ENCODE assay signal across 11 mouse cellular contexts in genomic region chr5:102777852-102778251, GRCm38 (mm10).
DNase-seq lines count a peak whose midpoint lies in the region; ATAC-seq lines count a peak whose summit lies in the region.
"Had no signal": no experiment of that assay in that cellular context is flagged by ENCODE, and none has a peak within 500 bp of the region (broad histone marks: within the 10 kb centered on the region; RNA-seq: fewer than 3 reads in every experiment).

No protein-coding gene starts in this region.

- H3K9me3 ChIP-seq in kidney, embryonic 15.5 days (replicated peaks): no peaks in the 10 kb centered on the region
- H3K9me3 ChIP-seq in heart, embryonic 16.5 days (replicated peaks; ENCODE audit: control insufficient read depth, low read length): no peaks in the 10 kb centered on the region
- no peaks in the 10 kb centered on the region for H3K9me3 ChIP-seq in liver, embryonic 12.5 days (replicated peaks)
- H3K9me3 ChIP-seq: hindbrain, embryonic 15.5 days had no signal

- peaks cover 36% of the 10 kb centered on the region for H3K4me1 ChIP-seq in kidney, embryonic 15.5 days
- H3K4me1 ChIP-seq in heart, embryonic 16.5 days (ENCODE audit: control insufficient read depth, insufficient read depth, low read length): peaks cover 14% of the 10 kb centered on the region
- H3K4me1 ChIP-seq in liver, embryonic 12.5 days: no peaks in the 10 kb centered on the region
- H3K4me1 ChIP-seq: hindbrain, embryonic 15.5 days had no signal

- no peak for ATAC-seq in kidney, embryonic 15.5 days (replicated peaks; ENCODE audit: low FRiP score)
- ATAC-seq in heart, embryonic 16.5 days (replicated peaks; ENCODE audit: extremely low read depth, insufficient read depth, low FRiP score): peak; percentile 74
- ATAC-seq in liver, embryonic 12.5 days: no peak

- H3K4me3 ChIP-seq in kidney, embryonic 15.5 days (replicated peaks): no peak overlapping the region
- H3K4me3 ChIP-seq in heart, embryonic 16.5 days (ENCODE audit: low read length): no peak overlapping the region
- H3K4me3 ChIP-seq in liver, embryonic 12.5 days: no peak overlapping the region
- H3K4me3 ChIP-seq: hindbrain, embryonic 15.5 days had no signal

- DNase-seq in kidney, adult 9 months: no peak
- peak; percentile 47 for DNase-seq in thymus, postnatal 0 days (ENCODE audit: low spot score)
- no peak for DNase-seq in thymus, postnatal 36 days
- DNase-seq in splenic B cell, adult 2 months (ENCODE audit: low read depth, low spot score): peak; percentile 69
- DNase-seq in cerebellum, postnatal 14 days: no peak
- DNase-seq: adrenal gland, postnatal 36 days had no signal

- 48% methylated on average over 9 of the region's 9 CpGs for WGBS in kidney, embryonic 15.5 days
- 40% methylated on average over 9 of the region's 9 CpGs for WGBS in heart, embryonic 16.5 days
- WGBS in liver, embryonic 12.5 days (ENCODE audit: insufficient replicate concordance): 17% methylated on average over 9 of the region's 9 CpGs

- no peak overlapping the region for H3K4me2 ChIP-seq in kidney, embryonic 15.5 days
- H3K4me2 ChIP-seq in heart, embryonic 16.5 days (ENCODE audit: low read depth, low read length): peak overlapping the region; percentile 27
- no peak overlapping the region for H3K4me2 ChIP-seq in liver, embryonic 12.5 days
- H3K4me2 ChIP-seq: hindbrain, embryonic 15.5 days had no signal

- no peaks in the 10 kb centered on the region for H3K27me3 ChIP-seq in kidney, embryonic 15.5 days
- H3K27me3 ChIP-seq in heart, embryonic 16.5 days (ENCODE audit: control insufficient read depth, insufficient read depth, low read length): no peaks in the 10 kb centered on the region
- no peaks in the 10 kb centered on the region for H3K27me3 ChIP-seq in splenic B cell, adult 2 months (ENCODE audit: control insufficient read depth, insufficient read depth, low read length, poor library complexity, severe bottlenecking)
- H3K27me3 ChIP-seq in liver, embryonic 12.5 days (replicated peaks): no peaks in the 10 kb centered on the region
- H3K27me3 ChIP-seq: hindbrain, embryonic 15.5 days had no signal

- peak overlapping the region; percentile 49 for H3K27ac ChIP-seq in kidney, embryonic 15.5 days
- peak overlapping the region; percentile 52 for H3K27ac ChIP-seq in heart, embryonic 16.5 days (ENCODE audit: low read length)
- H3K27ac ChIP-seq in liver, embryonic 12.5 days: no peak overlapping the region
- H3K27ac ChIP-seq: hindbrain, embryonic 15.5 days had no signal

- no peaks in the 10 kb centered on the region for H3K36me3 ChIP-seq in kidney, embryonic 15.5 days
- no peaks in the 10 kb centered on the region for H3K36me3 ChIP-seq in heart, embryonic 16.5 days (ENCODE audit: control insufficient read depth, insufficient read depth)
- no peaks in the 10 kb centered on the region for H3K36me3 ChIP-seq in splenic B cell, adult 2 months (ENCODE audit: control insufficient read depth, insufficient read depth, low read length, poor library complexity, severe bottlenecking)
- no peaks in the 10 kb centered on the region for H3K36me3 ChIP-seq in liver, embryonic 12.5 days
- H3K36me3 ChIP-seq: G1E; hindbrain, embryonic 15.5 days had no signal

- no peak overlapping the region for H3K9ac ChIP-seq in kidney, embryonic 15.5 days
- H3K9ac ChIP-seq in heart, embryonic 16.5 days (ENCODE audit: low read length): no peak overlapping the region
- H3K9ac ChIP-seq in liver, embryonic 12.5 days: no peak overlapping the region
- H3K9ac ChIP-seq: hindbrain, embryonic 15.5 days had no signal

Comparison
In these comparisons a context has a peak if more than half of its experiments do, and no peak if none do; other contexts are left out.
1. DNase-seq: peak in thymus, postnatal 0 days (single experiment) and splenic B cell, adult 2 months (single experiment); none in kidney, adult 9 months (single experiment), thymus, postnatal 36 days (0 of 2) and cerebellum, postnatal 14 days (0 of 2).